Mouse (Mus musculus): ENCODE data around the gene Cenpn. TPM values are rescaled to one million over a fixed set of nuclear protein-coding genes. Genes with fewer than 3 reads are reported as not detected.

The Cenpn gene
- polyA plus RNA-seq (2014; fragmentation: Illumina TruSeq; extraction: RNeasy Lipid Tissue Mini Kit (QIAGEN cat#74804); ENCODE audit: low read depth, low replicate concordance) = 1.3 TPM

DNA sequence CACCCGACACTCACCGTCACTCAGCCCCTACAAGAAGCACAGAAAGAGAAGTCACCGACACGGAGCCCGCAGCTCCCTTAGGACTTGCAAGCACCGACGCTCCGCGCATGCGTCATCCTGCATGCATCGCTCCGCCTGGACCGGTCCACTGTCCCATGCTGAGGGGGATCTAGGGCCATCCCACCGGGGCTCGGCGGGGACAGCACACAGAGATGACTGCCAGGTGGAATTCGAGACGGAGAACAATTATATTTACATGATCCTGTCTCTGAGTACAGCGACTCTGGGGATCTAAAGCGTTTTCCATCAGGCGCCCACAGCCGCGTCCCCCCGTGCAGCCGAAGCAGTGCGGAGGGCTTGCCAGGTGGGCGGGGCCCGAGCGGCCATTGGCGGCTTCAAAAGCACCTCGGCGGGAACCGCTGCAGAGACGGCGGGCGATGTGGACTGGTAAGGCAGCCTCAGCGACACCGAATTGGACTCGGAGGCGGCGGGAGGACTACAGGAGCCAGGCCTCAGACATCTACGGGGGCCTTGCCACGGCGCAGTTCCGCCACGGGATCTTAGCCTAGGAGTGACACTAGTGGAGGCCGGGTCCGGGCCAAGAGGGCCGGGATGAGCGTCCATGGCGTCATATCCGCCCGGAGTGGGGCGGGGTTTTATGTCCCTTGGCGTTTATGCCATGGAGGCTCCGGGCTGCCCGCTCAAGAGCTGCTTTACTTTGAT lies at the start of gene Cenpn, which contains the start of gene Cmc2:
Gene Cenpn, plus strand, starts transcription at position 394 of the 723 bp plus-strand sequence.
Gene Cmc2, minus strand, starts transcription at position 119 of the 723 bp plus-strand sequence.

GRCm38 (mm10) chr8:116943161-116943554 lies 21.6 kb downstream of the Cenpn start, which contains the start of gene Atmin:
Atmin (plus strand) TSS chr8:116943393.

DNA sequence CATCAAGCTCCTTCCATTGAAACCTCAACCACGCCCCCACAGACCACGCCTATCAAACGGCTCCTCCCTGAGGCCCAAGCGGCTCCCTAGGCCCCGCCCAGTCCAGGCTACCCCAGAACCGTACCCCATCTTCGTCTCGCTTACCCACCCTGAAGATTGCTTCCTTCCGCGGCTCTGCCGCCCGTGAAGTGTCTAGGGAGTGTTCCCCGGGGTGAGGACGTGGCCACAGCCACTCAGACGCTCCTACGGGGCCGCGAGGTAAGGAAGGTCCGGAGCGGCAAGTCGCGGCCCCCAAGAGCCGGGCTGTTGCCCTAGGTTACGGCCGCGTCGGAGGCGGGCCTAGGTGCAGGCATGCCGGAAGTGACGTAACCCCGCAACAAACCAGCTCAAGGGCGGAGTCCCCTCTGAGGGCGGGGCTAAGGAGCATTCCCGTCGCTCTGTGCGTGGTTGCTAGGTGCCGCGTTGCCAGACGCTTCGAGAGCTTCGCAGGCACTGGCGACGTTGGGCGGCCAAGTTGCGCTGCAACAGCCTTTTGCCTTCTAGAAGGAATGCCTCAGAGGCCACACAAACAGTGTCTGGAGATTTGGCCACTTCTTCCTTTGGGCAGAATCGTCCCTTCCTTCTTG lies 57.2 kb downstream of the Cenpn start, which contains the start of gene 1700030J22Rik:
Gene 1700030J22Rik, minus strand, starts transcription at position 329 of the 626 bp plus-strand sequence.

Other genes with a start within 250 kb of the Cenpn start
- not detected for gene Cdyl2, start 188.7 kb upstream of the Cenpn start, polyA plus RNA-seq (2014; fragmentation: Illumina TruSeq; extraction: RNeasy Lipid Tissue Mini Kit (QIAGEN cat#74804); ENCODE audit: low read depth, low replicate concordance)
- gene Cmc2, start 275 bp upstream of the Cenpn start, polyA plus RNA-seq (2014; fragmentation: Illumina TruSeq; extraction: RNeasy Lipid Tissue Mini Kit (QIAGEN cat#74804); ENCODE audit: low read depth, low replicate concordance) = 6.5 TPM
- gene Atmin, start 21.7 kb downstream of the Cenpn start, polyA plus RNA-seq (2014; fragmentation: Illumina TruSeq; extraction: RNeasy Lipid Tissue Mini Kit (QIAGEN cat#74804); ENCODE audit: low read depth, low replicate concordance) = 8.6 TPM
- 1.6 TPM for gene 1700030J22Rik, start 57.2 kb downstream of the Cenpn start, polyA plus RNA-seq (2014; fragmentation: Illumina TruSeq; extraction: RNeasy Lipid Tissue Mini Kit (QIAGEN cat#74804); ENCODE audit: low read depth, low replicate concordance)
- 367 TPM for gene Gcsh, start 71.8 kb downstream of the Cenpn start, polyA plus RNA-seq (2014; fragmentation: Illumina TruSeq; extraction: RNeasy Lipid Tissue Mini Kit (QIAGEN cat#74804); ENCODE audit: low read depth, low replicate concordance)
- not detected for gene Pkd1l2, start 160.7 kb downstream of the Cenpn start, polyA plus RNA-seq (2014; fragmentation: Illumina TruSeq; extraction: RNeasy Lipid Tissue Mini Kit (QIAGEN cat#74804); ENCODE audit: low read depth, low replicate concordance)
- gene Bco1, start 174.1 kb downstream of the Cenpn start, polyA plus RNA-seq (2014; fragmentation: Illumina TruSeq; extraction: RNeasy Lipid Tissue Mini Kit (QIAGEN cat#74804); ENCODE audit: low read depth, low replicate concordance) = 2.1 TPM
- 1.5 TPM for gene Gan, start 236.4 kb downstream of the Cenpn start, polyA plus RNA-seq (2014; fragmentation: Illumina TruSeq; extraction: RNeasy Lipid Tissue Mini Kit (QIAGEN cat#74804); ENCODE audit: low read depth, low replicate concordance)

All from kidney, adult 10 weeks (tissue).